Mouse (Mus musculus) testis, adult 2 months (tissue): ENCODE measurements around the gene Cacng6.

ENCODE experiments used
- CTCF ChIP-seq: fragments of 200-500 bp; IDR thresholded peaks from 2 replicates; pipeline ENCODE4 v1.5.1; 2012; ENCODE audit warnings: low read depth, mild to moderate bottlenecking, inconsistent platforms, low read length, moderate library complexity; ENCODE audit not compliant: control insufficient read depth, insufficient read depth, insufficient replicate concordance
- POLR2A ChIP-seq: fragments of 200-500 bp; IDR thresholded peaks from 2 replicates; pipeline ENCODE4 v1.6.1; 2012; ENCODE audit warnings: low read depth, mild to moderate bottlenecking, inconsistent platforms, low read length, moderate library complexity; ENCODE audit not compliant: control insufficient read depth

DNA sequence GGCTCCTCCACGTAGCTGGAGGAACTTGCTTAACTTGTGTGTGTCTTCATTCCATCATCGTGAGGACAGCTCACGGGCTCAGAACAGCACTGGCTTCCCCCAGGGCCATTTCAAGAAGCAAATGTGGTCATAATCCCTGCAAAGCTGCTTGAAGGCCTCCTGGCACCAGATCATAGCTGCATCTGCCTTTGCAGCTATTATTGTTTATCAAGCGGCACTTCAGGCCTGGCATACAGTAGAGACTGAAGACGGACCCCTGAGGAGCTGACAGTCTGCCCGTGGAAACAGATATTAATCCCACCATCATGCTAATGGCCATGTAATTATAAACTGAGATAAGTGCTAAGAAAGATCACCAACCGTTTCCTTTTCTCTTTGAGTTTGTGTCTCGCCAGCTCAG, 16.5 kb downstream of the Cacng6 start:
- TF ChIP-seq POLR2A (no peak), CTCF (no peak)
